Mouse (Mus musculus): Measurements from ENCODE around the gene Prdx3.
"Not testable (repeated sequence)": the region's sequence is repeated elsewhere in the genome, so short reads cannot be mapped to it uniquely, and the experiment has no call there.

Gene Prdx3

DNA sequence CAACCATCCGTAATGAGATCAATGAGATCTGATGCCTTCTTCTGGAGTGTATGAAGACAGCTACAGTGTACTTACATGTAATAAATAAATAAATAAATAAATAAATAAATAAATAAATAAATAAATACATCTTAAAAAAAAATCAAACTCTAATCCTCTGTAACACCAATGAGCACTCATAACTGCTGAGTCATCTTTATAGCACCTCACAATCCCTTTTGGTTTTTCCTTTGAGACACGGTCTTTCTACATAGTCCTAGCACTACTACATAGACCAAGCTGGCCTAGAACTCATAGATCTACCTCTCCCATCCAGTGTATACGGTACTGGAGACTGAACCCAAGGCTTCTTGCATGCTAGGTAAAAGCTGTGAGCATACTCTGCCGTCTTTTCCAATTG is 8.2 kb downstream of the Prdx3 start:
- DNase-seq (ENCODE audit: low read depth, low spot score), result not testable (repeated sequence)

GRCm38 (mm10) chr19:60860868-60861700 is 13.3 kb downstream of the Prdx3 start, which contains the start of gene Sfxn4:
Sfxn4 (minus strand) TSS chr19:60861479.
- peak; percentile 94 for DNase-seq (ENCODE audit: low read depth, low spot score)

DNA sequence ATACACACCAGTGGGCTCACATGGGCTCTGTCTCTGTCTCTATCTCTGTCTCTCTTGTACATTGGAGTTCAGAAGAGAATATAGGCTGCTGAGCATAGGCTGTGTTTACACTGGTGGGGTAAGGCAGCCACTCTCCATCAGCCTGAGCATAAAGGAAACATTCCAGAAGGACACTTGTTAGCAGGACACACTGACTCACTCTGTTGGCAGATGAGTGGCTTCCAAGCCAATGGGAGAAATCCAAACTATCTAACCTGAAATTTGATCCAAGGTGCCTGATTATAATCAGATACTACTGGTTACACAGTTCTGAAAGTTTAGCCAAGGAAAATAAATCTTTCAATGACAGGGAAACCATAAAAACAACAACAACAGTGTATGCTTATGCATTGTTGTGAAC is 28.6 kb downstream of the Prdx3 start:
- DNase-seq (ENCODE audit: low read depth, low spot score), result no peak

- no peak for DNase-seq (ENCODE audit: low read depth, low spot score)
These were observed 31.0 kb downstream of the Prdx3 start for GRCm38 (mm10) chr19:60843324-60843723.

GRCm38 (mm10) chr19:60837747-60838146 is 36.6 kb downstream of the Prdx3 start:
- DNase-seq (ENCODE audit: low read depth, low spot score), result peak; percentile 88

DNA sequence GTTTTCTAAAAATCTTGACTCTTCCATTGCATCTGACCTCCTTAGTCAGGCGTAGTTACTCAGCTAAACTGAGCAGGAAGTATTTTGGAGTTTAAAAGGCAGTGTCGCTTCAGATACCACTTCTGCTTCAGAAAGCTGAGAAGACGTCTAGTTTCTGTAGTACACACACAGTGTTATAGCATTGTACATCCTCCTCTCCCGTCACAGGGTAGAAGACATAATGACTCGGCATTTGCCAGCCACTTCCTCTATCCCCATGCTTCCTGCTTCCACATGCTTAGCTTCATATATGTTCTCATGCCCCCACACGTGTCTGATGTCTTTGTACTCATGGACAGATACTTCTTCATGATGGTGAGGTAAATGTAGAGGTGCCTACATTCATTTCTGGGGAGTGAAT is 55.7 kb downstream of the Prdx3 start:
- no peak for DNase-seq (ENCODE audit: low read depth, low spot score)

Measured in CD4-positive, CD25-positive, alpha-beta regulatory T cell, adult 2 months (primary cell).